Mouse (Mus musculus): Measurements from ENCODE around the gene Cdk6.

DNA sequence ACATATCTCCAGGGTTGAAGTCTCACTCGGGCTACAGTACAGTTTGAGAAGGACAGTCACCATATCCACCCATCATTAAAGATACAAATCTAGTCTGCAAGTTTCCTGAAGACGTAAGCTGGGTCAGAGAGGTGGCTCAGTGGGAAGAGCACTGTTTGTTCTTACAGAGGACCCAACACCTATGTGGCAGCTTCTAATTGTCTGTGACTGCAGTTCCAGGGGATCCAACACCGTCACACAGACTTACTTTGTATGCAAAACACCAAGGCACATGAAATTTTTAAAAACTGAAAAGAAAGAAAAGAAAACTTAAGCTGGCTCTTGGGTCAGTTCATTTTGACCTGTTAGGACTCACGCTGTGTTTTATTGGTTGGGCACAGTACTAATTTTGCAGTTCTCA is 162.1 kb downstream of the Cdk6 start:
- TF ChIP-seq CTCF (IDR thresholded peaks at IDR 0.05; ENCODE audit: control insufficient read depth, insufficient read depth, insufficient read length) (no peak), MYOD1 (IDR thresholded peaks at IDR 0.05; ENCODE audit: control insufficient read depth, insufficient read length, low read depth) (no peak), USF1 (IDR thresholded peaks at IDR 0.05; ENCODE audit: low read depth) (no peak), MYOG (IDR thresholded peaks at IDR 0.05; ENCODE audit: control insufficient read depth, extremely low read depth, insufficient read length) (no peak), CEBPB (IDR thresholded peaks at IDR 0.05; ENCODE audit: low read depth) (no peak)
